Mouse (Mus musculus) brown adipose tissue, adult 24 weeks (tissue): Measurements from ENCODE around the gene Unc50. TPM values are rescaled to one million over a fixed set of nuclear protein-coding genes. Genes with fewer than 3 reads are reported as not detected.

Experiments
- H3K27ac ChIP-seq: fragments of 200-500 bp; replicated peaks from 2 replicates; pipeline ENCODE4 v1.5.1; 2012; ENCODE audit warnings: low read depth, mild to moderate bottlenecking, low read length
- H3K4me1 ChIP-seq: fragments of 200-500 bp; 2 replicates; pipeline ENCODE4 v1.6.1; 2012; ENCODE audit warnings: low read length, mixed read lengths; ENCODE audit not compliant: control insufficient read depth, insufficient read depth, insufficient read length
- H3K4me3 ChIP-seq: fragments of 200-500 bp; 2 replicates; pipeline ENCODE4 v1.5.1; 2012; ENCODE audit warnings: low read depth, mild to moderate bottlenecking, low read length, moderate library complexity; ENCODE audit not compliant: insufficient read depth
- polyA plus RNA-seq: library from polyadenylated mRNA; stranded (reverse); fragments of >200 nt; gene quantifications from 2 replicates; pipeline ENCODE4 v1.2.4, GENCODE M21; 2012; ENCODE audit not compliant: missing spikeins, insufficient read depth, insufficient read length

Unc50 gene
- polyA plus RNA-seq, 1 experiment: 47.5 TPM

- no peak overlapping the region for H3K4me3 ChIP-seq
- no peak overlapping the region for H3K27ac ChIP-seq
- H3K4me1 ChIP-seq: peaks cover 1% of the 10 kb centered on the region; the same call in 1 of the 2 replicates
Measured at GRCm38 (mm10) chr1:37473251-37473650, 43.3 kb downstream of the Unc50 start.

DNA sequence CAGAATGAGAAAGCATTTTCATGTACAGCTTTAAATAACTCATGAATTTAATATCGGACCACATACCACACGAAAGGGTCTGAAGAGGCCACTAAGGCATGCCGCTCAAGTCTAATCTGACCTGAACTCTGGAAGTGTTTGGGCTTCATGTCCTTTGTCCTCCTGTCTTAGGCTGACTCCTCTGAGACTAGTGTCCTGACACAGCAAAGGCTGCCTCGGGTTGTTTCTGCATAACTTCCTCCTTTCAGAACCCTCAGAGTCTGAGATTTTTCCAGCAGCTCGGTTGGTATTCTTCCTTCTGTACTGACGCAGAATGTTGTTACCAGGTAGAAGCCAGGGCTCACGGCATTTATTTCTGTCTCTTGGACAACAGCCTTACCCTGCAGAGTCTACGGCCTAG is 44.1 kb downstream of the Unc50 start:
- Histone ChIP-seq H3K4me1 (peaks cover 5% of the 10 kb centered on the region; the same call in 1 of the 2 replicates), H3K27ac (peak overlapping the region; percentile 81), H3K4me3 (no peak overlapping the region)

DNA sequence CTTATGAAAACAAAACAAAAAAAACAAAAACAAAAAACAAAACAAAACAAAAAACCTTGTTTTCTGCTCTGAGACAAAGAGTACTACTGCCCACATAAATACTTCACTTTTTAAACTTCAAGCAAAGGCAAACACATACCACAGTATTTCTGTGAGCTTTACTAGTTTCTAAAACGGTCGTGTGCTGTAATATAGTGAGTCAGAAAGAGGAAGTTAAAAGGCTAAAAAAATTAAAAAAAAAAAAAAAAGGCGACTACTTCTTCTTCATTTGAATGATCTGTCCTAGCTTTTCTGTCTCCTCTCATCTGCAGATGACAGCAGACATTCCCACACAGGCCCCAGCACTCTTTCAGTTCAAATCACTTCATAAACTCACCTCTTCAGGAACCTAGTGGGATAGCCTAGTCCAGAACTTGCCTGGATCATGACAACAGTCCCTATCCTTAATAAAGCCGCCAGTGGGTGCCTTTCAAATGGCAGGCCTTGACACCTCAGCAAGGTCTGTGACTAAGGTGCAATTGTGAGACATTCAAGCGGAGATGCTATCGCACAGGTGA is 44.8 kb downstream of the Unc50 start:
- H3K27ac ChIP-seq: peak overlapping the region; percentile 81
- H3K4me1 ChIP-seq: peaks cover 5% of the 10 kb centered on the region; the same call in 1 of the 2 replicates
- H3K4me3 ChIP-seq: no peak overlapping the region

DNA sequence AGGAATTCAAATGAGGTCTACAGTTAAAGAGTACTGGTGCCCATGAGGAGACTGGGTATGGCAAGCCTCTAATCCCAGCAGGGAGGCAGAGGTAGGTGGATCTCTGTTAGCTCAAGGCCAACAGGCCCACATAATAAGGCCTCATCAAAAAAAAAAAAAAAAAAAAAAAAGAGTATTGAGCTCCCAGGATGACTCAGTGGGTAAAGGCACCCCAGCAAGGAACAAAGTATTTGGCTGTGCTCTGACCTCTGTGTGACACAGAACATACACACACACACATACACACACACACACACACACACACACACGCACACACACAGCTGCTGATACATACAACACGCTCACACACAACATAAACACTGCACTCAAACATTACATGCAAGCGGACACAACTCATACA is 45.4 kb downstream of the Unc50 start:
- Histone ChIP-seq H3K4me1 (peaks cover 5% of the 10 kb centered on the region; the same call in 1 of the 2 replicates), H3K4me3 (no peak overlapping the region), H3K27ac (no peak overlapping the region)

DNA sequence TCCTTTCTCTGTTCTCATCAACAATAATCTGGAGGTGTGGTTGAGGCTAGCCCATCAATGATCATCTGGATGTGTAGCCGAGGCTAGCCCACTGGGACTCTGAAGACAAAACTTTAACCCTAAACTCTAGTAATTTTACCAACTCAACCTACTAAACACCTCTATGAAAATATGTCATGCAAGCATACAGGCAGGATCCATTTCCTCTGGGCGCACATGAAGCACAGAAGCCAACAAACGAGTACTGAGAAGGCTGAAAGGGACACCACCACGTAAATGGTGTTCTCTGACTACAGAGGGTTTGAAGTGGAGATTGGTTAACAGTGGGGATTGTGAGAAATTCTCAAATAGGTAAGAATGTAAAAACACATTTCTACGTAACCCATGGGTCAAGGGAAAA is 47.3 kb downstream of the Unc50 start:
- Histone ChIP-seq H3K27ac (no peak overlapping the region), H3K4me1 (peaks cover 5% of the 10 kb centered on the region; the same call in 1 of the 2 replicates)

GRCm38 (mm10) chr1:37477928-37478327 is 48.0 kb downstream of the Unc50 start:
- peak overlapping the region; percentile 39 for H3K4me3 ChIP-seq
- no peak overlapping the region for H3K27ac ChIP-seq
- peaks cover 5% of the 10 kb centered on the region; the same call in 1 of the 2 replicates for H3K4me1 ChIP-seq

More for the DNA sequence above, 47.3 kb downstream of the Unc50 start:
- no peak overlapping the region for H3K4me3 ChIP-seq

GRCm38 (mm10) chr1:37478416-37478815 is 48.5 kb downstream of the Unc50 start:
- Histone ChIP-seq H3K4me3 (no peak overlapping the region), H3K4me1 (peaks cover 5% of the 10 kb centered on the region; the same call in 1 of the 2 replicates), H3K27ac (no peak overlapping the region)

DNA sequence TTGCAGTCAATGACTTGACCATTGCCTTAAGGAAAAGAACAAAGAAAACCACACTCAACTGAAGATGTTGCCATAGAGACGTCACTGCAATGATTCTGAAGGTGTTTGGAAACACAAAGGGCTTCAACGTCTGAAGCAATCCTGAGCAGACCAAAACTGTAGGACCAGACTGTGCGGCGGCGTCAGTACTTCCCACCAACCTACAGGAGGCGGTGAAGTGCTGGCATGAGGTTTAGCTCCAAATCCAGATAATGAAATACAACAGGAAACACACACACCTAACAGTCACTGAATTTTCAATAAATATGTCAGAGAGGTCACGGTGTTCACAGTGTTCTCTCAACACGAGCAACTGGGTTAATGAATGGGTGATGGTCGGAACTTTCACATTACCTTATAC is 49.1 kb downstream of the Unc50 start:
- Histone ChIP-seq H3K4me1 (peaks cover 5% of the 10 kb centered on the region; the same call in 1 of the 2 replicates), H3K4me3 (no peak overlapping the region), H3K27ac (no peak overlapping the region)

GRCm38 (mm10) chr1:37479759-37480158 is 49.8 kb downstream of the Unc50 start:
- no peak overlapping the region for H3K4me3 ChIP-seq
- H3K27ac ChIP-seq: no peak overlapping the region
- H3K4me1 ChIP-seq: peaks cover 5% of the 10 kb centered on the region; the same call in 1 of the 2 replicates

DNA sequence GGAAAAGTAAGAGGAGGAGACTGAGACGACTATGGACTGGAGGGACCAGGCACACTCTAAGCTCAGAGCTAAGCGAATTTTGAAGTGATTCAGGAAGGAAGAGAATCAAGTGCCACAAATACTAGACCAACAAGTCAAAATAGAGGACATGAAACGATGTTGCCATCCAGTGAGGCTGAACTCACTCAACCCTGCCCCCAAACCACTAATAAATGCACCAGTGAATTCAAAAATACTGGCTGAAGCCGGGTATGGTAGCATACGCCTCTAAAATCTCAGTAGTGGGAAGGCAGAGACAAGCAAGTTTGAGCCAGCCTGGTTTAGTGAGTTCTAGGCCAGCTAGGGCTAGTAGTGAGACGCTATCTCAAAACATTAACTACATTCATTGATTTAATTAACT is 50.8 kb downstream of the Unc50 start:
- Histone ChIP-seq H3K4me1 (peaks cover 5% of the 10 kb centered on the region; the same call in 1 of the 2 replicates), H3K4me3 (no peak overlapping the region), H3K27ac (no peak overlapping the region)

GRCm38 (mm10) chr1:37481331-37481730 is 51.4 kb downstream of the Unc50 start:
- H3K4me1 ChIP-seq: peaks cover 5% of the 10 kb centered on the region; the same call in 1 of the 2 replicates
- H3K4me3 ChIP-seq: no peak overlapping the region
- no peak overlapping the region for H3K27ac ChIP-seq

- Histone ChIP-seq H3K4me1 (peaks cover 2% of the 10 kb centered on the region; the same call in 1 of the 2 replicates), H3K27ac (no peak overlapping the region), H3K4me3 (no peak overlapping the region)
Measured at GRCm38 (mm10) chr1:37484612-37485011, 54.7 kb downstream of the Unc50 start.

GRCm38 (mm10) chr1:37486439-37486838 is 56.5 kb downstream of the Unc50 start:
- H3K4me3 ChIP-seq: no peak overlapping the region
- H3K4me1 ChIP-seq: peaks cover 2% of the 10 kb centered on the region; the same call in 1 of the 2 replicates
- H3K27ac ChIP-seq: no peak overlapping the region

GRCm38 (mm10) chr1:37486994-37487393 is 57.1 kb downstream of the Unc50 start:
- Histone ChIP-seq H3K4me3 (no peak overlapping the region), H3K27ac (no peak overlapping the region), H3K4me1 (peaks cover 2% of the 10 kb centered on the region; the same call in 1 of the 2 replicates)

- H3K4me1 ChIP-seq: peaks cover 2% of the 10 kb centered on the region; the same call in 1 of the 2 replicates
- no peak overlapping the region for H3K4me3 ChIP-seq
- H3K27ac ChIP-seq: no peak overlapping the region
Measured at GRCm38 (mm10) chr1:37488531-37488930, 58.6 kb downstream of the Unc50 start.
